13 mouse cellular contexts compared by ENCODE assay signal in the genomic region with DNA sequence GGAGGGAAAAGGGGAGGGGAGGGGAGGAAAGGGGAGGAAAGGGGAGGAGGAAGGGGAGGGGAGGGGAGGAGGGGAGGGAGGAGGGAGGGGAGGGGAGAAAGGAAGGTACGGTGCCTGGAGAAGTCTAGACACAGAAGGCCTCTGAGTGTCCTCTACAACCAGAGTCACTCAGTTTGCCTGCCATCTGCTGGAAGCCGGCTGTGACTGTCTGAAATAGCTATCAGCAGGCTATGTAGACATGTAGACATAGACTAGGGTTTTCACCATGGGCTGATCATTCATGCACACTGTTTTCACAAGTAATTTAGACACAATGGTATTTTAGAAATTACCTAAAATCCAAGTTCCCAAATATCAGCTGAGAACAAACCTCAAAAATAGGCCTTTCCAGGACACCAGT.
A peak's percentile ranks its signal among the peaks of the same experiment; 100 is the strongest.
DNase-seq lines count a peak whose midpoint lies in the region; ATAC-seq and TF ChIP-seq lines count a peak whose summit lies in the region.
"Had no signal": no experiment of that assay in that cellular context is flagged by ENCODE, and none has a peak within 500 bp of the region (broad histone marks: within the 10 kb centered on the region; RNA-seq: fewer than 3 reads in every experiment).

No protein-coding gene starts in this region.

- no peak overlapping the region for H3K4me3 ChIP-seq in heart, postnatal 0 days (ENCODE audit: low read depth, low read length)
- no peak overlapping the region for H3K4me3 ChIP-seq in cortical plate, adult 2 months (ENCODE audit: insufficient read depth, low read length)
- H3K4me3 ChIP-seq: embryonic facial prominence, embryonic 15.5 days; stomach, embryonic 15.5 days had no signal

- peak; percentile 12 for DNase-seq in heart, postnatal 0 days (ENCODE audit: low spot score)
- DNase-seq in heart, postnatal 36 days: no peak
- DNase-seq in left cerebral cortex, postnatal 4 days: peak; percentile 14
- DNase-seq in left cerebral cortex, adult 18-20 months (ENCODE audit: low spot score in 2 of 2): no peak
- peak; percentile 17 for DNase-seq in R1 (ENCODE audit: low read depth, low spot score)
- no peak for DNase-seq in urinary bladder, postnatal 4 days (ENCODE audit: low spot score in 2 of 2)
- DNase-seq in left cerebral cortex, adult 9 months (ENCODE audit: low spot score in 2 of 2): no peak
- DNase-seq: kidney, adult 9 months; lung, adult 18-20 months had no signal

- no peaks in the 10 kb centered on the region for H3K36me3 ChIP-seq in heart, postnatal 0 days (replicated peaks; ENCODE audit: control insufficient read depth, insufficient read depth, low read length)
- H3K36me3 ChIP-seq: embryonic facial prominence, embryonic 15.5 days; stomach, embryonic 15.5 days had no signal

- TF ChIP-seq EP300 in heart, postnatal 0 days (IDR thresholded peaks at IDR 0.05; ENCODE audit: low read depth): no peak

- TF ChIP-seq POLR2A in cortical plate, adult 2 months (IDR thresholded peaks at IDR 0.05; ENCODE audit: extremely low read depth, insufficient read depth, low read length): no peak

- H3K4me2 ChIP-seq in heart, postnatal 0 days (ENCODE audit: low read depth, low read length): no peak overlapping the region
- H3K4me2 ChIP-seq: embryonic facial prominence, embryonic 15.5 days; stomach, embryonic 15.5 days had no signal

- no peaks in the 10 kb centered on the region for H3K4me1 ChIP-seq in heart, postnatal 0 days (ENCODE audit: control insufficient read depth, insufficient read depth)
- H3K4me1 ChIP-seq in cortical plate, adult 2 months (ENCODE audit: control insufficient read depth, insufficient read depth, low read length): no peaks in the 10 kb centered on the region
- H3K4me1 ChIP-seq: embryonic facial prominence, embryonic 15.5 days; stomach, embryonic 15.5 days had no signal

- 3% methylated on average over 2 of the region's 2 CpGs for WGBS in heart, postnatal 0 days

- no peak overlapping the region for H3K27ac ChIP-seq in heart, postnatal 0 days (ENCODE audit: low read depth)
- H3K27ac ChIP-seq in cortical plate, adult 2 months (ENCODE audit: insufficient read depth, low read length): no peak overlapping the region
- H3K27ac ChIP-seq: embryonic facial prominence, embryonic 15.5 days; stomach, embryonic 15.5 days had no signal

- TF ChIP-seq CTCF in heart, postnatal 0 days (IDR thresholded peaks at IDR 0.05; ENCODE audit: low read depth): peak; percentile 44
- peak; percentile 32; the same call in 1 of the 2 replicates for TF ChIP-seq CTCF in cortical plate, adult 2 months (IDR thresholded peaks at IDR 0.05; ENCODE audit: extremely low read depth, insufficient read depth, low read length)

- no peaks in the 10 kb centered on the region for H3K9me3 ChIP-seq in heart, postnatal 0 days (replicated peaks; ENCODE audit: control insufficient read depth, low read length)
- H3K9me3 ChIP-seq: embryonic facial prominence, embryonic 15.5 days; stomach, embryonic 15.5 days had no signal

- ATAC-seq in heart, postnatal 0 days (ENCODE audit: insufficient read depth, low read depth): no peak
- ATAC-seq: activated CD4-positive, CD25-positive, alpha-beta regulatory T cell, adult 4 months had no signal

- intact Hi-C loops in heart, postnatal 36 days (cut with DNase I): no loop called here
- intact Hi-C loops in left cerebral cortex, postnatal 4 days (cut with DNase I): no loop called here

- H3K27me3 ChIP-seq in heart, postnatal 0 days (ENCODE audit: control insufficient read depth, insufficient read depth, low read length): no peaks in the 10 kb centered on the region
- H3K27me3 ChIP-seq: embryonic facial prominence, embryonic 15.5 days; stomach, embryonic 15.5 days had no signal

- H3K9ac ChIP-seq in heart, postnatal 0 days (replicated peaks; ENCODE audit: low read depth, low read length): no peak overlapping the region
- H3K9ac ChIP-seq: embryonic facial prominence, embryonic 15.5 days; stomach, embryonic 15.5 days had no signal

Comparison
In these comparisons a context has a peak if more than half of its experiments do, and no peak if none do; other contexts are left out.
1. DNase-seq: peak in heart, postnatal 0 days (single experiment), left cerebral cortex, postnatal 4 days (single experiment) and R1 (single experiment); none in heart, postnatal 36 days (0 of 2), left cerebral cortex, adult 18-20 months (0 of 2), urinary bladder, postnatal 4 days (0 of 2) and left cerebral cortex, adult 9 months (0 of 2).